Mouse (Mus musculus): ENCODE data around the gene Atp8a2. TPM values are rescaled to one million over a fixed set of nuclear protein-coding genes. Genes with fewer than 3 reads are reported as not detected.

The Atp8a2 gene
- polyA plus RNA-seq, 1 experiment, result not detected

DNA sequence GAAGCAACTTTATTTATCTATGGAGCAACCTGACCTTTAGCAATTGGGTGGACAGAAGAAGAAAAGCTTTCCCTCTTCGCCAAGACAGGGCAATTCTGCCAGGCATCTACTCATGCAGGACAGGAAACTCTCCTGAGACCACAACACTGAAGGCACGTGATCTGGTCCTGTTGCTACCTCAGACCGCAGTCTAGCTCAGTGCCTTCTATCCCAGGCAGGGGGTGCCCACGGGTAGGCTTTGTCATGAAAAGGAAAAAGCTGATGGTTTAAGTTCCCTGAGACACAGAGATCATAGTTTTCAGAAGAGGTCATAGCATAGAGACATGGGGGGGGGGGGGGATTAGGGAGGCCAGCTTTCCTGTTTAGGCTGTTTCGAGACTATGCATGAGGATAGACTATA, 269.2 kb downstream of the Atp8a2 start:
- TF ChIP-seq GATA1 (IDR thresholded peaks at IDR 0.05; ENCODE audit: low read length), result no peak

DNA sequence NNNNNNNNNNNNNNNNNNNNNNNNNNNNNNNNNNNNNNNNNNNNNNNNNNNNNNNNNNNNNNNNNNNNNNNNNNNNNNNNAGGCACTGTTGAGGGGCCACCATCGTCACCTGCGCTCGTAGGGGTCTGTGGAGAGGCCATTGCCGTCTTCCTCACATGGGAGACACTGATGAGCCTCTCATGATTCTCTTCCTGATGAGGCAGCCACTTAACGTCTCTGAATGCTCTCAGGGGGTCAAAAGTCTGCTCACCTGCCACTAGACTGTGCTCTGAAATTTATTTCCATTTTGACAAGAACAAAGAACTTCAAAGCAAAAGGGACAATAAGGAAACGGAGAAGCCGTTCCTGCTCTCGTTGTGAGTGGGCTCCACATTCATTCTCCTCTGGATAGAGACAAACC, 277.1 kb downstream of the Atp8a2 start:
- no peak for TF ChIP-seq GATA1 (IDR thresholded peaks at IDR 0.05; ENCODE audit: low read length)

DNA sequence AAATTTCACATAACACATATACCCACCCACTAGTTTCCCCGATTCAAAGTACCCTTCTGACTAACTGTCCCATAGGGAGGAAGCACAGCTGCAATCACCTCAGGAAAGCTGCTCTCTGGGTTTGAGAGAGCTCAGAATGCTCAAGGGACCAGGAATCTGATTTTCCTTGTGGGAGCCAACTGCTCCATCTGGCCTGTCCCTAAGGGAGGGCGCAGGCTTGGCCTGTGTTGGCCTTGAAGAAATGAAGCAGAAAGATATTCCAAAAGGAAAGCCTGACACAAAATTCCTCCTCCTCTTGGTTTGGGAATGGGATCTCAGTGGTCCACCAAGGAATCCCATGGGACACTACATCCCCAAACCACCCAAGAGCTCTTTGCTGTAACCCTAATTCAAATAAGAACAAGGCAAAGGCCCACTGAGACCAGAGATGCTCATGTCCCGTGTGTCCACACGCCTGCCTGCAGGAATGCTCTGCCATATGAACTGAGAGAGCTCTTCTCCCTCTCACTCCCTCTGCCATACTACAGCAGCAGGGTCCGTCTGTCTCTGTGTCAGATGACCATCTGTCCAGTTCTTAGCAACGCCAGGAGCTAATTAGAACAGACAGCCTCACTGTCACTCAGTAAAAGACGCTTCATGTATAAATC, 293.4 kb downstream of the Atp8a2 start:
- no peak for TF ChIP-seq GATA1 (IDR thresholded peaks at IDR 0.05; ENCODE audit: low read length)

DNA sequence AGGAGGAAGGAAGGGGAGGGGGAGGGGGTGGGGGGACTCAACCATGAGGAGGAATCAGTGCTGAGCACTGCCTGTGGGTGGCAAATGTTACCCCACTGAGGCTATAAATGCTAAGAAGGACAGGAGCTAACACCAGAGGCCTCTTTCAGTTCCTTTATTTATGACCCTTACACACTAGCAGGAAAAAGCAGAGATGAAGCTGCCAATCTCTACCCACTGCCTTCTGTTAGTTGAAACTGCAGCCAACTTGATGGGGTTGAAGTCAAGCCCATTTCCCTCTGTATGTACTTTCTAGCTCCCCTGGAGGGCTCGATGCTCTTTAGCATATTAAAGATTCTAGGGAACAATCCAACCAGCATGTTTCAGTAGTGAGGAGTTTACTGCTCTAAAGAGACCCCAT, 303.0 kb downstream of the Atp8a2 start:
- no peak for TF ChIP-seq GATA1 (IDR thresholded peaks at IDR 0.05; ENCODE audit: low read length)

DNA sequence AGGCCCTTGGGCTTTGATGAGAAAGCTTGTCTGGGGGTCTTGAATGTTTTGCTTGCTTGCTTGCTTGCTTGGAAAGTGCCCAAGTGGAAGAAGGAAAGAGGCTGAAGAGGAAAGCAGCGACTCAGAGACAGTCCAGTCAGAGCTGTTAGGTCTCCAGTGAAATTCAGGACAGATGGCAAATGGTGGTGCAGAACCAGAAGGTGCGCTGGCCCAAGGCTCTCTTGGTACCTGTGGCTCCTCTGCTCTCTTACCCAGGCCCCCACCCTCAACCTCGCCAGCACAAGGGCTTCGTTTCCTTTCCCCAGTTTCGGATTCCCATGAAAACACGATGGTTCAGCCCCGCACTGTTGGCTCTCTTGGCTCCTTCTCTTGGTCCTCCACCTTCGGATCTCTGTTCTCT, 304.9 kb downstream of the Atp8a2 start:
- TF ChIP-seq GATA1 (IDR thresholded peaks at IDR 0.05; ENCODE audit: low read length), result no peak

DNA sequence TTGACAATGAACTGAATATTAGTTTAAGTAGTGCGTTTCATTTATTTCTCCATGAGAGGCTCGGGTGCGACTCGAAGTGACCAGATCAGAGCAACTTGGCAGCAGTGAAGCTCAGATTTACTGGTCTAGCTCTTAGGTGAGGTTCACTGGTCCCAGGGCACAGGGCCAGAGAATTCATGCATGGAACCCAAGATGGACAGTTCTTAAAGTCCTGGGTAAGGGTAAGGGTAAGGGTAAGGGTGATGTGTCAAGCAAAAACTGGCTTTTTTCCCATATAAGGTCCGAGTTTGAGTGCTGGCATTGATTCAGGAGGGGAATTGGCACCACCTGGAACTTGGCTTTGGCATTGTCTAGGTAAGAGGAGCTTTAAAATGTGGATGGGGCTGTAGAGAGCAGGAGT, 305.5 kb downstream of the Atp8a2 start:
- no peak for TF ChIP-seq GATA1 (IDR thresholded peaks at IDR 0.05; ENCODE audit: low read length)

DNA sequence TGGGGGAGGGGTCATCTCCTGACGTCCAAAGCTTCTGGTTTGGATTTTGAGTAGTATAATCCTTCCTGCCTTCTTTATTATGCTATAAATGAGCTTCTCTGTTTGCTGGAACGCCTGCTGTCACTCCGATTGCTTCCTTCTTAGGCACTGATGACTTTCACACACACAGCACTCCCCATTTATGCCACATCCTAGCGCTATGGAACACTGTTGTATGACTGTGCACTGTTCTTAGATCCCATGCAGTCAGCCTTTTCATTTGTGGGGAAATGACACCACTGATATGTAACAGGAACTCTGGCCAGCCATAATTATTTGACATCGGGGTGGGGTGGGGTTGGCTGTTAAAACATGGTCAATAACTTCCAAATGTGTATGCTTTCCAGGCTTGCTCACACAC, 306.2 kb downstream of the Atp8a2 start:
- TF ChIP-seq GATA1 (IDR thresholded peaks at IDR 0.05; ENCODE audit: low read length), result no peak

DNA sequence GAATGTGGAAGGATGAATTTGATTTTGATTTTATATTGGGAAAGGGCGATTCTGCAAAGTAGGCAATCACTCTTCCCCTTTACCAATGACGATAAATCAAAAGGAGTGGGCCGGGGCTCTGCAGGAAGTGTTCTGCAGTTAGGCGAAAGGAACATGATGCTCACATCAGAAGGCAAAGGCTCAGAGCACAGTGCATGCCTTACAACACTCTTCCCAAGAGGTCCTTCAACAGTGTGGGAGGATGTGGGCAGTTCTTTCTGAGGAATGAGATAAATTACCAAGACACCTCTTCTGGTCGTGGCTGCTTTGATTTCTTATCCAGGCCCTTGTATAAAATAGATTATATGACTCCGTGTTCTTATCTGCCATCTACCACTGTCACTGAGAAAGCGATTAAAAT, 306.9 kb downstream of the Atp8a2 start:
- no peak for TF ChIP-seq GATA1 (IDR thresholded peaks at IDR 0.05; ENCODE audit: low read length)

DNA sequence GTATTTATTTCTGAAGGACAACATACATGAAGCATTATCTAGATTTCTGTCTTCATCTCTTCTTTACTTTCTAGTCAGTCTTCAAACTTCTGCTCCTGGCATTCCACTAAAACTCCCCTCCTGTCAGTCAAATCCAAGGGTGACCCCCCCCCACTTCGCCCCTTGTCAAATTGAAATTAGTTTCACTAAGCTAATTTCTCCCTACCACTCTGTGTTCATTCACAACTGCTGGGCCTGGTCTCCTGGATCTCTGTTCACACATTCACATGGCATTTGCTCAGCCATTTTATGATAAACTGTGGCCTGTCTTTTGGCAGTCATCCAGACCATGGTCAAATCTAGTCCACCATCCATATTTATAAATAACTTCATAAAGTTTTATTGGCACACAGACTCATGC, 308.5 kb downstream of the Atp8a2 start:
- TF ChIP-seq GATA1 (IDR thresholded peaks at IDR 0.05; ENCODE audit: low read length), result no peak

DNA sequence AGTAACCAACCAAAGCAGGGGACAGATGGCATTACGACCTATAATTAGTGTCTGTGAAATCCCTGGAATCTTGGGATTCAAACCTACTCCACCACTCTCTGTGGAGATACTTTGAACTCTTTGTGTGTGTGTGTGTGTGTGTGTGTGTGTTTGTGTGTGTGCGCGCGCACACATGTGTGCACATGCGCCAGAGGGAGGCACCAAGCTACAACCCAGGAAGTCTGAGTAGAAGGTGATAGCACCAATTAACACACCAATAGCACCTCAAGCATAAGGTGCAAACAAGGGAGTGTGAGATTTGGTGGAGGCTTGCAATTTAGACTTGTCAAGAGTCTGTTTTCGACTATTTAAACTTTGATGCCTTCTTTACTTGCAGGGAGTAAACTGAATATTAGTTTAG, 308.9 kb downstream of the Atp8a2 start:
- no peak for TF ChIP-seq GATA1 (IDR thresholded peaks at IDR 0.05; ENCODE audit: low read length)

DNA sequence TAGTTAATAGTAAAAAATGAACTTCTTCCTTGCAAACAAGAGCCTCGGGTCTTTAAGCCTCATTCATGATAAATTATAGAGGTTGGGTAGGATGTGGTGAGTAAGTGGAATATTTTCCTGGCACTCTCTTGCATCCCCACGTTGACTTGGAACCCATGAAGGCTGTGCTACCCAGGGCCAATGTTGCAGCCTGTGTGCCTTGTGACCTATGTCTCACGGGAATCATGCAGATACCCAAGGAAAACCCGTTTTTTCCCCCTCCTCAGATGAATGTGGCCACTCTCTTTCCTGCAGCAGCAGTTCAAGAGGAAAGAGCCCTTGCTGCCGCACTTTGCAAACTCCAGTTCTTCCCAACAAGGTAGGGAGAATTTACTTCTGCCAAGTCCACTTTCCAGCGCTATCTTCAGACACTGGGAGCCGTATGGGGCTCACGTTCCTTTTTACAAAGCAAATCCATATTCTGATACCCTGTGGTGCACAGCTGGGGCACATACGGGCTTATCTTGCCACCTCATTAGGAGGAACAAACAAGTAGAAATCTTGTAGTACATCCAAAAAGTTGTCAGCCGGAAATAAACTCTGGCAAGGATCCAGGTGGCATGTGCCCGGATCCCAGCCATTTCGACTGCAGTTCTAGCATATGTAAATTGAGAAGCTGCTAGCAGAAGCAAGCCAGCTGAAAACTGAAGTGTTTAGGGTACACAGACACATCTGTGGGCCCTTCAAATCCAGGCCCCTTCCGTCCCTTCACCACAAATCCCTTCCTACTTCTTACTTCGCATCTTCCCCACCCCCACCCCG, 309.7 kb downstream of the Atp8a2 start:
- TF ChIP-seq GATA1 (IDR thresholded peaks at IDR 0.05; ENCODE audit: low read length), result no peak

DNA sequence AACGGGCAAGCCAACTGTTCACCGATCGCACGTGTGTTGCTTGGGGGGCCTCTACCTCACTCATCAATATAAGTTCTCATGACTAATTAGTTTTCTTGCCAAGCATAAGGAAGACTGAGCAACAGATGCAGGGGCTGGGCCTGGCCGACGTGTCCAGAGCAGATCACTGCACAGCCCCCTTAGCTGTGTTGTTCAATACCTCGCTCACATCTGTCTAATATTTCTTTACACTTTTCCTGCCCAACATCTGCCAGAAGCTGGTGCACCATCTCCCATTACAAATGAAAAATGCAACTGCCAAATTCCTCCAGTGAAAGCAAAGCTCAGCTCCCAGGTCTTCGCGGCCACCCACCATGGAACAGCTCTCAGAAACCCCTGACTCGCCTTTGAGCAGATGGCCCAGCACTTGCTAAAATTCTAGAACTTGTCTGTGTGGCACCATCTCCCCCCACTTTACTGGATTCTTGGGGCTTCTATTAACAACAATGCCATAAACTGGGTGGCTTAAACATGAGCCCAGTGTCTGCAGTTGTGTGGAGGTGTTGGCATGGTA, 313.4 kb downstream of the Atp8a2 start:
- no peak for TF ChIP-seq GATA1 (IDR thresholded peaks at IDR 0.05; ENCODE audit: low read length)

DNA sequence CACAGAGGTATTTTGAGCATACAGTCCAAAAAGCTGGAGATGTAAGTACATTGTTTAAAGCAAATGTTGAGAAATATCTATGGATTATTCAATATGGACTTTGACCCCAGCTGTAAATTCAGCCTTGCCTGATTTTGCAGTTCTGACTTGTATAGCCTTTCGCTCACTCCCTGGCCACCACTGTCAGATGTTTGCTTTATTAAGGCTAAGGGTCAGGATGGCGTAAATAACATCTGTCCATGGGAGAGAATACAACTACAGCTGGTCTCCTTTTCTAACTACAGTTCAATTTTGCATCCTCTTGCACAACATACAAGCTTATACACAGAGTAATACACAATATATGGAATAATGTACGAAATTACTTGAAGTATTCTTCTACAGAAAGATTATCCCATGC, 316.1 kb downstream of the Atp8a2 start:
- TF ChIP-seq GATA1 (IDR thresholded peaks at IDR 0.05; ENCODE audit: low read length), result no peak

DNA sequence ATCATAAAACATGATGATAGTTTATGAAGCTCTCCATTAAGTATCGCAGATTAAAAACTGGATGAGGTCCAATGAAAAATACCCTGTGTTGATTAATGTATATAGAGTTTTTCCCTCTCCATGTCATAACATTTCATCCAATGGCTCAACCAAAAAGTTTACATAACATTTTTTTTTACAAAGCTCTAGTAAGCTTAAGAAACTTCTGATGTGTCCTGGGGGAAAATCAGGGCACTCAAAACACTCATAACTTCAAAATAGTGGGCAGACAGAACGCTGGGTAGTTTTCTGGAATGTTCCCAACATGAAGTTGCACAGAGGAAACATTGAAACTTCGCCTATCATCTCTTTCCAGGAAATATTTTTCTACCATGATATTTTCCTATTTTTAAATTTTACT, 318.7 kb downstream of the Atp8a2 start:
- TF ChIP-seq GATA1 (IDR thresholded peaks at IDR 0.05; ENCODE audit: low read length), result no peak

DNA sequence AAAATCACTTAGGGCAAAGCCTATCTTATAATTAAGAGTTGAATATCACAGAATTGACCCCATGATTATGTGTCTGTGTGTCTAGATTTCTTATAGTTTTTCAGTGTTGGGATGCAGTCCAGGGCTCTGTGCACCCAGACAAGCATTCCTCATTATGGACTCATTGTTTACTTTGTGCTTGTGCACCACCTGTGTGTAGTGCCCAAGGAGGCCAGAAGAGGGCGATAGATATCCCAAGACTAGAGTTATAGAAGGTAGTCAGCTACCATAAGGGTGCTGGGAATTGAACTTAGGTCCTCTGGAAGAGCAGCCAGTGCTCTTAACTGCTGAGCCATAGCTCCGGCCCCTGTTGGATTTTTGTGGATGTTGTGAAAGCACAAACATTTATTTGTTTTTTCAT, 320.5 kb downstream of the Atp8a2 start:
- no peak for TF ChIP-seq GATA1 (IDR thresholded peaks at IDR 0.05; ENCODE audit: low read length)

DNA sequence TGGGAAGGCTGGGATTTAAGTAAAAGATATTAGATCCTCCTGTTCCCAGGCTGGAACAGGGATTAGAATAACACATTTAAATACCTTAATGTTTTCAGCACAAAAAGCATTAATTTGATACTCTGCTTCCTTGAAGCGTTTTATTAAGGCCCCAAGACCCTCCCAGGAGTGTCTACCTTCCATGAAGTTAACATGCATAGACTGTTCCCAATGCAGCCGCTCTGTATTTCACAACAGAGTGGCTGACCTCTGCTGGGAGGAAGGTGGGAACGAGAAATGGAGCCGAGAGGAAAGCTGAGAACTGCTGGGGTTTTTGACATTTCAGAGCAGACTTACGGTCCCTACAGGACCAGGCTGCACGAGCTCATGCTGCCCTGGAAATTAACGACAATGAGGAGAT, 328.6 kb downstream of the Atp8a2 start:
- no peak for TF ChIP-seq GATA1 (IDR thresholded peaks at IDR 0.05; ENCODE audit: low read length)

DNA sequence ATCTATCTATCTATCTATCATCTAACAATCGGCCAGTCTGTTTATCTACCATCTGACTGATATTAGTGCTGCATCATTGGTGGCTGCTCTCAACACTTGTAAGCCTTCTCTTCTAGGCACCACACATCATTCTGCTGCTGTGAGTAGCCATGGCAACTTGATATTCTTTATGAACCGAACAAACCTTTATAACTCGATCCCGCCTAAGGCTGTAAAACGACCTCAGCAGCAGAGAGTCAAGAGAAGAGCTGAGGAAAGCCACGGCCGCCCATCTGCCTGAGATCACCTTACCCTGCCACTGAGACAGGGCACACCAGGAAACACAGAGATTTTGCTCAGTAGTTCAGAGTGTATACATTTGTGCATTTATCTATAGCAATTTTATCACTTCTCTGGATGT, 329.2 kb downstream of the Atp8a2 start:
- no peak for TF ChIP-seq GATA1 (IDR thresholded peaks at IDR 0.05; ENCODE audit: low read length)
